Mouse (Mus musculus) stomach, postnatal 0 days (tissue): Measurements from ENCODE around the gene Myom1. TPM values are rescaled to one million over a fixed set of nuclear protein-coding genes. Genes with fewer than 3 reads are reported as not detected.

Experiments
- ATAC-seq: fragments of 200-750 bp; cut with Nextera tagmentation; 2 replicates; pipeline ENCODE4 v1.8.0; 2017; ENCODE audit not compliant: low FRiP score, low TSS enrichment
- DNase-seq: peaks from one replicate; pipeline ENCODE4 v3.0.0-alpha.2; 2016; ENCODE audit warnings: low spot score
- H3K27ac ChIP-seq: fragments of 300-500 bp; sonication (generic); replicated peaks from 2 replicates; pipeline ENCODE4 v1.5.1; 2014; ENCODE audit warnings: mild to moderate bottlenecking, control low read depth
- H3K27me3 ChIP-seq: fragments of 300-500 bp; sonication (generic); 2 replicates; pipeline ENCODE4 v1.6.1; 2014; ENCODE audit warnings: low read length; ENCODE audit not compliant: control insufficient read depth, insufficient read depth
- H3K36me3 ChIP-seq: fragments of 300-500 bp; sonication (generic); 2 replicates; pipeline ENCODE4 v1.6.1; 2014; ENCODE audit warnings: low read length, mixed read lengths; ENCODE audit not compliant: control insufficient read depth, insufficient read depth
- H3K4me1 ChIP-seq: fragments of 300-500 bp; sonication (generic); replicated peaks from 2 replicates; pipeline ENCODE4 v1.6.1; 2014; ENCODE audit warnings: antibody characterized with exemption; ENCODE audit not compliant: control insufficient read depth, insufficient read depth
- H3K4me2 ChIP-seq: fragments of 300-500 bp; sonication (generic); replicated peaks from 2 replicates; pipeline ENCODE4 v1.6.1; 2014; ENCODE audit warnings: low read depth, mild to moderate bottlenecking, control low read depth, moderate library complexity
- H3K4me3 ChIP-seq: fragments of 300-500 bp; sonication (generic); 2 replicates; pipeline ENCODE4 v1.5.1; 2014; ENCODE audit warnings: low read depth, low read length, control low read depth
- H3K9ac ChIP-seq: fragments of 300-500 bp; sonication (generic); 2 replicates; pipeline ENCODE4 v1.6.1; 2014; ENCODE audit warnings: mild to moderate bottlenecking, low read length, control low read depth, mixed read lengths
- H3K9me3 ChIP-seq: fragments of 300-500 bp; sonication (generic); 2 replicates; pipeline ENCODE4 v1.6.1; 2016; ENCODE audit warnings: low read length; ENCODE audit not compliant: control insufficient read depth
- CTCF ChIP-seq: IDR thresholded peaks from 2 replicates; pipeline ENCODE4 v1.5.1; 2016; ENCODE audit warnings: antibody characterized with exemption, low read depth, mild to moderate bottlenecking, moderate library complexity
- EP300 ChIP-seq: optimal IDR thresholded peaks from 2 replicates; pipeline ENCODE3; 2016; ENCODE audit warnings: antibody characterized with exemption
- WGBS: fragments of 180-500 bp; shearing (Covaris S2); extraction: QIAGEN DNeasy Blood & Tissue Kit; methylation state at CpG from one replicate; pipeline ENCODE4 v1.1.7; 2014; 5-methylcytosine and 5-hydroxymethylcytosine counted together
- polyA plus RNA-seq: library from polyadenylated mRNA; unstranded; fragments of >200 nt; fragmentation: Nextera tagmentation; extraction: Ambion mirVana; gene quantifications from 2 replicates; pipeline ENCODE4 v1.2.1, GENCODE M21; 2015

Gene Myom1
- polyA plus RNA-seq, 1 experiment from 2014 or later = 9.8 TPM

- ATAC-seq (no peak), DNase-seq (no peak)
- 64% methylated on average over 5 of the region's 5 CpGs for WGBS
- no peak for TF ChIP-seq CTCF
- TF ChIP-seq EP300 = no peak
- Histone ChIP-seq H3K27me3 (no peaks in the 10 kb centered on the region), H3K4me3 (no peak overlapping the region), H3K4me1 (no peaks in the 10 kb centered on the region), H3K9me3 (no peaks in the 10 kb centered on the region), H3K4me2 (no peak overlapping the region), H3K27ac (peak overlapping the region; percentile 24; the same call in 1 of the 2 replicates), H3K9ac (no peak overlapping the region), H3K36me3 (no peaks in the 10 kb centered on the region)
Observed at GRCm38 (mm10) chr17:71014911-71015310, 12.5 kb downstream of the Myom1 start.

GRCm38 (mm10) chr17:71017457-71017998 lies 15.1 kb downstream of the Myom1 start:
- DNase-seq = no peak
- no peaks in the 10 kb centered on the region for H3K9me3 ChIP-seq
- no peak for ATAC-seq
- H3K27me3 ChIP-seq = no peaks in the 10 kb centered on the region
- WGBS = 94% methylated on average over 4 of the region's 4 CpGs
- H3K9ac ChIP-seq = no peak overlapping the region
- TF ChIP-seq CTCF = no peak
- TF ChIP-seq EP300 = no peak
- no peaks in the 10 kb centered on the region for H3K36me3 ChIP-seq
- no peaks in the 10 kb centered on the region for H3K4me1 ChIP-seq
- H3K4me2 ChIP-seq = no peak overlapping the region
- no peak overlapping the region for H3K4me3 ChIP-seq
- no peak overlapping the region for H3K27ac ChIP-seq

GRCm38 (mm10) chr17:71018151-71018550 lies 15.7 kb downstream of the Myom1 start:
- Histone ChIP-seq H3K36me3 (no peaks in the 10 kb centered on the region), H3K27ac (no peak overlapping the region), H3K9ac (no peak overlapping the region), H3K4me1 (no peaks in the 10 kb centered on the region), H3K4me2 (no peak overlapping the region), H3K9me3 (no peaks in the 10 kb centered on the region), H3K27me3 (no peaks in the 10 kb centered on the region), H3K4me3 (no peak overlapping the region)
- ATAC-seq = no peak
- over 99% methylated on average over 3 of the region's 3 CpGs for WGBS
- DNase-seq = no peak
- TF ChIP-seq EP300 (no peak), CTCF (no peak)

GRCm38 (mm10) chr17:71018616-71019308 lies 16.3 kb downstream of the Myom1 start:
- Histone ChIP-seq H3K9me3 (no peaks in the 10 kb centered on the region), H3K9ac (no peak overlapping the region), H3K4me3 (no peak overlapping the region), H3K27ac (peak overlapping the region; percentile 50; the same call in 1 of the 2 replicates), H3K27me3 (no peaks in the 10 kb centered on the region), H3K36me3 (no peaks in the 10 kb centered on the region), H3K4me1 (no peaks in the 10 kb centered on the region), H3K4me2 (no peak overlapping the region)
- WGBS = 76% methylated on average over 15 of the region's 15 CpGs
- ATAC-seq = no peak
- no peak for DNase-seq
- TF ChIP-seq EP300 = no peak
- no peak for TF ChIP-seq CTCF

- Histone ChIP-seq H3K9ac (peak overlapping the region; percentile 18; the same call in 1 of the 2 replicates), H3K4me3 (peak overlapping the region; percentile 25), H3K4me2 (peak overlapping the region; percentile 36), H3K27ac (peak overlapping the region; percentile 50), H3K9me3 (no peaks in the 10 kb centered on the region), H3K4me1 (no peaks in the 10 kb centered on the region), H3K27me3 (no peaks in the 10 kb centered on the region), H3K36me3 (no peaks in the 10 kb centered on the region)
- TF ChIP-seq CTCF (no peak), EP300 (no peak)
- WGBS = 33% methylated on average over 6 of the region's 6 CpGs
- no peak for ATAC-seq
- no peak for DNase-seq
Observed at GRCm38 (mm10) chr17:71019309-71019655, 16.8 kb downstream of the Myom1 start.

GRCm38 (mm10) chr17:71019860-71020259 lies 17.4 kb downstream of the Myom1 start:
- H3K9me3 ChIP-seq = no peaks in the 10 kb centered on the region
- peak overlapping the region; percentile 18; the same call in 1 of the 2 replicates for H3K9ac ChIP-seq
- H3K4me2 ChIP-seq = peak overlapping the region; percentile 36
- ATAC-seq (no peak), DNase-seq (no peak)
- 55% methylated on average over 9 of the region's 9 CpGs for WGBS
- H3K27me3 ChIP-seq = no peaks in the 10 kb centered on the region
- no peak for TF ChIP-seq CTCF
- H3K27ac ChIP-seq = peak overlapping the region; percentile 50
- H3K4me3 ChIP-seq = peak overlapping the region; percentile 25
- H3K36me3 ChIP-seq = no peaks in the 10 kb centered on the region
- H3K4me1 ChIP-seq = no peaks in the 10 kb centered on the region
